Mouse (Mus musculus): ENCODE measurements around the gene I0C0044D17Rik. TPM values are rescaled to one million over a fixed set of nuclear protein-coding genes. Genes with fewer than 3 reads are reported as not detected.

I0C0044D17Rik gene
- polyA plus RNA-seq, 2 experiments = not detected

GRCm38 (mm10) chr4:98801775-98802174, 21.9 kb downstream of the I0C0044D17Rik start:
- no peak overlapping the region for H3K4me3 ChIP-seq (ENCODE audit: insufficient read depth in 1 of 2, low read depth in 2 of 2, low read length in 2 of 2)
- H3K9me3 ChIP-seq (ENCODE audit: control insufficient read depth, low read length) = no peaks in the 10 kb centered on the region
- no peaks in the 10 kb centered on the region for H3K4me1 ChIP-seq (replicated peaks; ENCODE audit: control insufficient read depth in 2 of 2, insufficient read depth in 2 of 2, low read length in 1 of 2)
- H3K27me3 ChIP-seq (ENCODE audit: control insufficient read depth, insufficient read depth, low read length) = no peaks in the 10 kb centered on the region
- ATAC-seq (ENCODE audit: insufficient read depth) = no peak
- no peak for TF ChIP-seq CTCF (IDR thresholded peaks at IDR 0.05; ENCODE audit: low read depth)
- no peak for TF ChIP-seq EP300 (IDR thresholded peaks at IDR 0.05; ENCODE audit: low read depth)
- no peaks in the 10 kb centered on the region for H3K36me3 ChIP-seq (replicated peaks; ENCODE audit: control insufficient read depth, insufficient read depth, low read depth)
- DNase-seq (ENCODE audit: low read depth in 3 of 3, low spot score in 3 of 3) = no peak
- no peak overlapping the region for H3K4me2 ChIP-seq (ENCODE audit: low read depth)
- WGBS (ENCODE audit: insufficient replicate concordance) = 64% methylated on average over 11 of the region's 11 CpGs
- H3K9ac ChIP-seq (replicated peaks) = no peak overlapping the region
- H3K27ac ChIP-seq = no peak overlapping the region

- Histone ChIP-seq H3K27me3 (ENCODE audit: control insufficient read depth, insufficient read depth, low read length) (no peaks in the 10 kb centered on the region), H3K9me3 (ENCODE audit: control insufficient read depth, low read length) (no peaks in the 10 kb centered on the region), H3K36me3 (replicated peaks; ENCODE audit: control insufficient read depth, insufficient read depth, low read depth) (no peaks in the 10 kb centered on the region), H3K4me2 (ENCODE audit: low read depth) (no peak overlapping the region), H3K9ac (replicated peaks) (no peak overlapping the region), H3K27ac (no peak overlapping the region), H3K4me3 (ENCODE audit: insufficient read depth in 1 of 2, low read depth in 2 of 2, low read length in 2 of 2) (no peak overlapping the region), H3K4me1 (replicated peaks; ENCODE audit: control insufficient read depth in 2 of 2, insufficient read depth in 2 of 2, low read length in 1 of 2) (no peaks in the 10 kb centered on the region)
- no peak for ATAC-seq (ENCODE audit: insufficient read depth)
- no peak for DNase-seq (ENCODE audit: low read depth in 3 of 3, low spot score in 3 of 3)
- WGBS (ENCODE audit: insufficient replicate concordance) = 65% methylated on average over 8 of the region's 8 CpGs
- TF ChIP-seq EP300 (IDR thresholded peaks at IDR 0.05; ENCODE audit: low read depth) = no peak
- no peak for TF ChIP-seq CTCF (IDR thresholded peaks at IDR 0.05; ENCODE audit: low read depth)
Observed at GRCm38 (mm10) chr4:98800824-98801223, 22.8 kb downstream of the I0C0044D17Rik start.

- no peaks in the 10 kb centered on the region for H3K27me3 ChIP-seq (ENCODE audit: control insufficient read depth, insufficient read depth, low read length)
- H3K9me3 ChIP-seq (ENCODE audit: control insufficient read depth, low read length) = no peaks in the 10 kb centered on the region
- ATAC-seq (ENCODE audit: insufficient read depth) (no peak), DNase-seq (ENCODE audit: low read depth in 3 of 3, low spot score in 3 of 3) (no peak)
- 67% methylated on average over 11 of the region's 11 CpGs for WGBS (ENCODE audit: insufficient replicate concordance)
- H3K4me2 ChIP-seq (ENCODE audit: low read depth) = no peak overlapping the region
- H3K4me3 ChIP-seq (ENCODE audit: insufficient read depth in 1 of 2, low read depth in 2 of 2, low read length in 2 of 2) = no peak overlapping the region
- TF ChIP-seq EP300 (IDR thresholded peaks at IDR 0.05; ENCODE audit: low read depth) = no peak
- no peak for TF ChIP-seq CTCF (IDR thresholded peaks at IDR 0.05; ENCODE audit: low read depth)
- no peak overlapping the region for H3K9ac ChIP-seq (replicated peaks)
- H3K4me1 ChIP-seq (replicated peaks; ENCODE audit: control insufficient read depth in 2 of 2, insufficient read depth in 2 of 2, low read length in 1 of 2) = no peaks in the 10 kb centered on the region
- no peaks in the 10 kb centered on the region for H3K36me3 ChIP-seq (replicated peaks; ENCODE audit: control insufficient read depth, insufficient read depth, low read depth)
- no peak overlapping the region for H3K27ac ChIP-seq
Observed at GRCm38 (mm10) chr4:98796591-98797341, 26.9 kb downstream of the I0C0044D17Rik start.

- peaks cover 0 to 2% of the 10 kb centered on the region in 2 experiments; a peak in 2 of 4 replicates for H3K4me1 ChIP-seq (replicated peaks; ENCODE audit: control insufficient read depth in 2 of 2, insufficient read depth in 2 of 2, low read length in 1 of 2)
- DNase-seq (ENCODE audit: low read depth in 3 of 3, low spot score in 3 of 3) (no peak), ATAC-seq (ENCODE audit: insufficient read depth) (no peak)
- WGBS (ENCODE audit: insufficient replicate concordance) = 51% methylated on average over 2 of the region's 2 CpGs
- no peak overlapping the region for H3K9ac ChIP-seq (replicated peaks)
- H3K27ac ChIP-seq = no peak overlapping the region
- H3K36me3 ChIP-seq (replicated peaks; ENCODE audit: control insufficient read depth, insufficient read depth, low read depth) = no peaks in the 10 kb centered on the region
- no peaks in the 10 kb centered on the region for H3K27me3 ChIP-seq (ENCODE audit: control insufficient read depth, insufficient read depth, low read length)
- no peaks in the 10 kb centered on the region for H3K9me3 ChIP-seq (ENCODE audit: control insufficient read depth, low read length)
- no peak for TF ChIP-seq EP300 (IDR thresholded peaks at IDR 0.05; ENCODE audit: low read depth)
- no peak overlapping the region for H3K4me2 ChIP-seq (ENCODE audit: low read depth)
- H3K4me3 ChIP-seq (ENCODE audit: insufficient read depth in 1 of 2, low read depth in 2 of 2, low read length in 2 of 2) = no peak overlapping the region
Observed at GRCm38 (mm10) chr4:98795241-98795640, 28.4 kb downstream of the I0C0044D17Rik start.

GRCm38 (mm10) chr4:98793486-98793885, 30.2 kb downstream of the I0C0044D17Rik start:
- Histone ChIP-seq H3K4me3 (ENCODE audit: insufficient read depth in 1 of 2, low read depth in 2 of 2, low read length in 2 of 2) (no peak overlapping the region), H3K36me3 (replicated peaks; ENCODE audit: control insufficient read depth, insufficient read depth, low read depth) (no peaks in the 10 kb centered on the region), H3K9ac (replicated peaks) (no peak overlapping the region), H3K27ac (no peak overlapping the region), H3K27me3 (ENCODE audit: control insufficient read depth, insufficient read depth, low read length) (no peaks in the 10 kb centered on the region), H3K4me2 (ENCODE audit: low read depth) (no peak overlapping the region), H3K9me3 (ENCODE audit: control insufficient read depth, low read length) (no peaks in the 10 kb centered on the region), H3K4me1 (replicated peaks; ENCODE audit: control insufficient read depth in 2 of 2, insufficient read depth in 2 of 2, low read length in 1 of 2) (peaks cover 0 to 3% of the 10 kb centered on the region in 2 experiments; a peak in 2 of 4 replicates)
- TF ChIP-seq EP300 (IDR thresholded peaks at IDR 0.05; ENCODE audit: low read depth) = no peak
- no peak for TF ChIP-seq CTCF (IDR thresholded peaks at IDR 0.05; ENCODE audit: low read depth)
- ATAC-seq (ENCODE audit: insufficient read depth) (no peak), DNase-seq (ENCODE audit: low read depth in 3 of 3, low spot score in 3 of 3) (no peak)
- 84% methylated on average over 9 of the region's 9 CpGs for WGBS (ENCODE audit: insufficient replicate concordance)

All from liver, embryonic 14.5 days (tissue).